Mouse (Mus musculus) hindbrain, embryonic 10.5 days (tissue): Measurements from ENCODE around the gene Adrb1. TPM values are rescaled to one million over a fixed set of nuclear protein-coding genes. Genes with fewer than 3 reads are reported as not detected.

ENCODE experiments used
- DNase-seq: peaks from one replicate; pipeline ENCODE4 v3.0.0-alpha.2; 2017; ENCODE audit warnings: low spot score
- H3K27ac ChIP-seq: fragments of 300-500 bp; sonication (generic); 2 replicates; pipeline ENCODE4 v1.5.1; 2016; ENCODE audit warnings: mild to moderate bottlenecking, moderate library complexity
- H3K27me3 ChIP-seq: fragments of 300-500 bp; sonication (generic); 2 replicates; pipeline ENCODE4 v1.6.1; 2016; ENCODE audit warnings: mild to moderate bottlenecking; ENCODE audit not compliant: poor library complexity, insufficient read depth, severe bottlenecking
- H3K36me3 ChIP-seq: fragments of 300-500 bp; sonication (generic); 2 replicates; pipeline ENCODE4 v1.6.1; 2016; ENCODE audit warnings: mild to moderate bottlenecking, moderate library complexity
- H3K4me1 ChIP-seq: fragments of 300-500 bp; sonication (generic); replicated peaks from 2 replicates; pipeline ENCODE4 v1.6.1; 2016; ENCODE audit warnings: mild to moderate bottlenecking
- H3K4me3 ChIP-seq: fragments of 300-500 bp; sonication (generic); 2 replicates; pipeline ENCODE4 v1.5.1; 2016; ENCODE audit warnings: mild to moderate bottlenecking, moderate library complexity
- H3K9me3 ChIP-seq: fragments of 300-500 bp; sonication (generic); 2 replicates; pipeline ENCODE4 v1.6.1; 2016; ENCODE audit warnings: mild to moderate bottlenecking, moderate library complexity
- WGBS: fragments of 180-500 bp; shearing (Covaris S2); methylation state at CpG from one replicate; pipeline ENCODE4 v1.1.7; 2016; 5-methylcytosine and 5-hydroxymethylcytosine counted together
- polyA plus RNA-seq: library from polyadenylated mRNA; unstranded; fragments of >200 nt; fragmentation: Nextera tagmentation; extraction: Ambion mirVana; gene quantifications from 2 replicates; pipeline ENCODE4 v1.2.1, GENCODE M21; 2016

The Adrb1 gene
- 0.09 and 0.21 TPM in 2 replicates for polyA plus RNA-seq

DNA sequence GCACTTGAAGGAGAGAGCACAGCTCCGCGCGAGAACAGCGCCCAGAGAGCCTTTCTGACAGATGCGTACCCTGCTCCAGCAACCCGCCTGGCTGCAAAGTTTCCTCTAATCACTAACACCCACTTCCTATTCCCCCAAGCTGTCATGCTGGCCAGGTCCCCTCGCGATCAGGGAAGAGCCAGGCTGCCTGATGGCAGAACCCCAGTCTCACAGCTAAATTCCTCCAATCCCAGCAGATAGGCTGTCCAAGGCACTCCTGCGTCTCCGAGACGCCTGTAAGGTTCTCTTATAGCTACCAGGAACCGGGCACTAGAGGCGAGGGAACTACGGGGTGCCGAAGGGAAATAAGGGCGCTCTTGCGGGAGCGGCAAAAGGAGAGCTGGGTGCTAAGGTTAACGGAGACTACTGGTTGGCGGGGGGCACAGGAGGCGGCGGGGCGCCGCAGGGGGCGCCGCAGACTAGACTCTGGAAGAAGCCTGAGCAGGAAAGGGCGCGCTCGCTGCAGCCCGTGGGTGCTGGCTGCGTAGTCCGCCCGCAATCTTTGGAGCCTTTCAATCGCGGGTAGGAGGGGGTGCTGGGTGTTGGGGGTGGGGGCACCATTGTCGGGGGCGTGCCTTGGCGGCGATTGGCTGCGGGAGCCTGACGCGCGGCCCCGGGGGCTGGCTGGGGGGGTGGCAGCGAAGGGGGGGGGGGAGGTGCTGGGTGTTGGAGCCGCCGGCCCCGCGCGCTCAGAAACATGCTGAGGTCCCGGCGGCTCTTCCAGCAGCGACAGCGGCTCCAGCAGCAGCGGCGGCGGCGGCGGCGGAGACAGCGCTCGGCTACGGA is at the start of gene Adrb1:
Adrb1 (plus strand) TSS at position 813 of the 825 bp plus-strand sequence.
- Histone ChIP-seq H3K9me3 (no peaks in the 10 kb centered on the region), H3K36me3 (no peaks in the 10 kb centered on the region), H3K27ac (peak within 1 kb of the TSS; percentile 40), H3K27me3 (peaks cover 98% of the 10 kb centered on the region), H3K4me1 (peaks cover 35% of the 10 kb centered on the region), H3K4me3 (peak within 1 kb of the TSS; percentile 61)
- under 1% methylated on average over 61 of the region's 63 CpGs for WGBS
- DNase-seq: peak; percentile 57

DNA sequence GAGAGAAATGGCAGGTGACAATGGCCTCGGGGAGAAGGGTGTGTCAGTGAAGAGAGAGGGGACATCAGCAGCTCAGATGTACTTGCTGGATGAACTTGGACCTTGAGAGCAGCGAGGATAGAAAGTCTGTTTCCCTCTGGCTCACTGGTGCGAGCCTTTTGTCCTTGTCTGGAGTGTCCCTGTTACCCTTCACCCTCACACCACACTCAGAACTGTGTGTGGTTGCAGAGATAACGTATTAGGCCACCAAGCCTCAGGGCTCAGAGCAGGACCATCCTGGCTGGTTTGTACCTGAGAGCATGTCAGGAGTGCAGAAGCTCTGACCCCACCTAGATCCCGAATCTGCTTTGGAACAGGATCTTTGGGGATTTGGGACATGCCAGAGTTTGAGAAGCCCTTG is 46.3 kb upstream of the Adrb1 start:
- no peaks in the 10 kb centered on the region for H3K27me3 ChIP-seq
- H3K36me3 ChIP-seq: no peaks in the 10 kb centered on the region
- no peak overlapping the region for H3K27ac ChIP-seq
- WGBS: 86% methylated on average over 5 of the region's 5 CpGs
- DNase-seq: no peak
- H3K4me3 ChIP-seq: no peak overlapping the region
- H3K4me1 ChIP-seq: 0 out of 2 replicates have a peak, but pooled peaks cover 3% of the 10 kb centered on the region
- H3K9me3 ChIP-seq: no peaks in the 10 kb centered on the region

DNA sequence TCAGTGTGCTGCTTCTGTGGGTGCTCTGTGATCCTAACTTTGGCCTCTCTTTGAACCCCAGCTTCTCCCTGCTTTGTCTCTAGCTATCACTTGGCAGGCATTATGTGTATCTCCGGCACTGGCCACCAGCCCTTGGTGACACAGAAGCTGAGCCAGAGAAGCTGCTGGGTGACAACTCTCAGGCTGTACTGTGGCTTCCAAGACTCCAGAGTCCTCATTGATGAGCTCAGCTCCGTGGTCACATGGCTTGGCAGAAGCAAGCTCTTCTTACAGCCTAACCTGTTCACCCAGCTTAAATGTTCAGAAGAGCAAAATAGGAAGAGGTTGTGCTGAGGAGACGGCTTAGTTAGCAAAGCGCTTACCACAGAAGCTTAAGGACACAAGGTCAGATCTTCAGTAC is 45.5 kb upstream of the Adrb1 start:
- no peak for DNase-seq
- no peaks in the 10 kb centered on the region for H3K9me3 ChIP-seq
- no peak overlapping the region for H3K4me3 ChIP-seq
- 91% methylated on average over 4 of the region's 4 CpGs for WGBS
- H3K27me3 ChIP-seq: no peaks in the 10 kb centered on the region
- H3K36me3 ChIP-seq: no peaks in the 10 kb centered on the region
- no peak overlapping the region for H3K27ac ChIP-seq
- H3K4me1 ChIP-seq: 0 out of 2 replicates have a peak, but pooled peaks cover 3% of the 10 kb centered on the region

DNA sequence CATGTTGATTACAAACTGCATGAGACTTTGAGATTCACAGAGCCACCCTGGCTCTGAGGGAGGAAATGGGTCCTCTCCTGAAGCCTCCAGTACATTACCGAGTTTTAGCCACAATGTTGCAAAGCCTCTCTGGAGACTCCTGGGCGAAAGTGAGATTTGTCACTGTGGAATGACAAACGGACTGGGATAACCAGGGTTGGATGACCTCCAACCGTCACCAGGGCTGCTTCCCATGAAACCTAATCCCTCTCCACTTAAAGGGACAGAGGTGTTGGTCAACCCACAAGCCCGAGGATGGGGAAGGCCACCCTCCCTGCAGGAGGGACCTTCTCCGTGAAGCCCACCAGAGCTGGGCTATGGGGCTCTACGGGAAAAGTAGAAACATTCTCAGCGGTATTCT is 44.4 kb upstream of the Adrb1 start:
- DNase-seq: no peak
- Histone ChIP-seq H3K27ac (no peak overlapping the region), H3K4me1 (0 out of 2 replicates have a peak, but pooled peaks cover 3% of the 10 kb centered on the region), H3K9me3 (no peaks in the 10 kb centered on the region), H3K36me3 (no peaks in the 10 kb centered on the region), H3K27me3 (no peaks in the 10 kb centered on the region), H3K4me3 (no peak overlapping the region)
- WGBS: 67% methylated on average over 8 of the region's 8 CpGs

DNA sequence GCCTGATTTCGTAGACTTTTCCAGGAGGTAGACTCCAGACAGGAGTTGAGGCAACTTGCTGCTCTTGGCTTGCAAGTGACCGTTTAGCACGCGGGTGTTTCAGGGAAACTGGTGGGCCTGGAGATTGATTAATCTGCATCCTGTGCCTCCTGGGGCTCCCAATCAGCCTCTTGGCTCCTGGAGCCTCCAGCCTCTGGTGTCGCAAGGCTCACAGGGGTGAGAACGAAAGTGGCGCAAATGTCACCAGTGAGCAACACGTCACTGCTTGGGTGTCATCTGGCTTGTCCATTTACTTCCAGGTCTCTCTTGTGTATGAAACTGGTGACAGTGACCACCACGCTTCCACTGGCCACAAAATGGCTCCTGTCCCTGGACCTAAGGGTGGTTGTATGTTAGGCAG is 43.5 kb upstream of the Adrb1 start:
- Histone ChIP-seq H3K36me3 (no peaks in the 10 kb centered on the region), H3K27ac (no peak overlapping the region), H3K4me1 (0 out of 2 replicates have a peak, but pooled peaks cover 3% of the 10 kb centered on the region), H3K9me3 (no peaks in the 10 kb centered on the region), H3K27me3 (no peaks in the 10 kb centered on the region), H3K4me3 (no peak overlapping the region)
- DNase-seq: no peak
- 84% methylated on average over 9 of the region's 9 CpGs for WGBS

DNA sequence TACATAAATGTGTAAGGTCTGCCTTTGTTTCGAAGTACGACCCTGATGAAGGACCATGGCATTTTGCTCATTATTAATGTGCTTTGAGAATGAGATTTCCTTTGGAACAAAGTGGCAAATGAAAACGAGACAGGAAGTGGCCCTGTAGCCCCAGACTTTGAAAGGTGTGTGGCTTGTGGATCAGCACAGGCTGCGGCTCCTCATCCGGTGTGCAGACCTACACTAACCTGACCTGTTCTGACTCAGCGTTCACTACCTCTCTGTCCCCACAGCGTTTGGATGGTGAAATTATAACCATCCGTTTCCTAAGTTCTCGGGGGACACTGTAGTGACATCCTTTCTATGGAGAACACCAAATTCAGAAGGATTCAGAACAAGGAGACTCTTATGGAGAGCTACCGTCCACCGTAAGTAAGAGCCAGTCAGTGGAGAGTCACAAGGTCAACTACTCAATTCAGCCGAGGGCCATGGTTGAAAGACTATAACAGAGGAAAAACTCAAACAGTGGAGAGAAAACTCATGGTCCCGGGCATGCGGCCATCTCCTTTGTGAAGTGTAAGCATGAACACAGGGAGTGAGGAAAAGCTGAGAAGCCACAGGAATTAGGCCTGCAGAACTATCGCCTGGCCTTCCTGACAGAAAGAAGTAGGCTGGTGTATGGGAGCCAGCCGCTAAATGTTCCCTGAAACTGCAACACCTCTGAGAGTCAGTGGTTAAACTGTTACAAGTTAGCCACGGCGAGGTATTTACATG is 42.6 kb upstream of the Adrb1 start:
- no peak overlapping the region for H3K27ac ChIP-seq
- no peak for DNase-seq
- no peak overlapping the region for H3K4me3 ChIP-seq
- H3K36me3 ChIP-seq: no peaks in the 10 kb centered on the region
- H3K4me1 ChIP-seq: 0 out of 2 replicates have a peak, but pooled peaks cover 3% of the 10 kb centered on the region
- WGBS: 84% methylated on average over 18 of the region's 18 CpGs
- no peaks in the 10 kb centered on the region for H3K9me3 ChIP-seq
- no peaks in the 10 kb centered on the region for H3K27me3 ChIP-seq

DNA sequence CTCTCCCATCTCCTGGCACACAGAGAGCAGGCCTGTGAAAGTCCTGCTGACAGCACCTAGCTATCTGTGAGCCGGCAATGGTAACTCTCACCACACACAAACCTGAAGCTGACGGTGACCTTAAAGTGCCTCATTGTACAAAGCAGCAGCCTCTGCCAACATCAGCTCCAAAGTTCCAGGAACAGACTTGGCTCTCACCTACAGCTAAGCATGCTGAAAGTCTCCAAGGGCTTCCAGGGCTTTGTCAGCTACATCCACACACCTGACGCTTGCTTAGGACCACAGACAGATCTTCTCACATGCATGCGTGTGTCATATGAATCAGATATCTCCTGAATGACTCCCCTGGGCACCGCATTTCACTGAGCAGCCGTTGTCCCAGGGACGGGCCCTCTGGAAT is 42.0 kb upstream of the Adrb1 start:
- H3K27ac ChIP-seq: no peak overlapping the region
- 0 out of 2 replicates have a peak, but pooled peaks cover 3% of the 10 kb centered on the region for H3K4me1 ChIP-seq
- no peaks in the 10 kb centered on the region for H3K27me3 ChIP-seq
- no peaks in the 10 kb centered on the region for H3K36me3 ChIP-seq
- no peaks in the 10 kb centered on the region for H3K9me3 ChIP-seq
- DNase-seq: no peak
- no peak overlapping the region for H3K4me3 ChIP-seq
- WGBS: 94% methylated on average over 7 of the region's 7 CpGs

DNA sequence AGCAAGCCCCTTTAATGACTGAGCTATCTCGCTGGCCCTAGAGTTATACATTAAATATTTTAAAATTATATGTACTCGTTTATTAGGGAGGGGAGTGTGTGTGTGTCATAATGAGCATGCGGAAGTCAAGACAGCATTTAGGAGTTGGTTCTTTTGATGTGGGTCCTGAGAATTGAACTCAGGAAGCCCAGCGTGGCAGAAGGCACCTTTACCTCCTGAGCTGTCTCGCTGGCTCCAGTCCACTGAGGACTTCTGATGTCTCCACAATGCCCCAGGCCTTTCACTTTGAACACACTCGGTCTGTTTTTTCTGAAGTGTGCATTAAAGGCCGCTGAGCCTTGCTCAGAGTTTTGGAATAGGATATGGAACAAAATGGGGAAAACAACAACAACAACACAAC is 39.7 kb upstream of the Adrb1 start:
- Histone ChIP-seq H3K27ac (no peak overlapping the region), H3K4me1 (peaks cover 8% of the 10 kb centered on the region), H3K4me3 (no peak overlapping the region), H3K9me3 (no peaks in the 10 kb centered on the region), H3K36me3 (no peaks in the 10 kb centered on the region), H3K27me3 (no peaks in the 10 kb centered on the region)
- DNase-seq: no peak
- WGBS: 89% methylated on average over 7 of the region's 7 CpGs

DNA sequence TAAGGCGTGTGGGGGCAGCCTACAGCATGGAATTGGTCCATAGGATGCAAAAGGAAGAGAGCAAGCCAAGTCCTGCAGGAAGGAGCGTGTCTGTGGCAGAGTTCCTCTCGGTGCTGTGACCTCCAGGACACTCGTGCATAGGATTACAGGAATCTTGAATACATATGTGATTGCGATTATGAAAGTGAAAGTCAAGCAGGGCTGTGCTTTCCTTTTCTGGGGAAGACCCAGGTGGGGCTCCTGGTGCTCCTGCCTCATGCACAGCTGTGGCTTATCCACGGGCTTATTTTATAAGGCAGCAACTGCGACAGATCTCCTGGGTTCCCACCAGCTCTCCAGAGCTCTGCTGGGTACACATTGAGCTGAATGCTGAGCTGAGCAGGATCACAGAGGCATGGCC is 39.2 kb upstream of the Adrb1 start:
- Histone ChIP-seq H3K9me3 (no peaks in the 10 kb centered on the region), H3K4me3 (no peak overlapping the region), H3K4me1 (peaks cover 14% of the 10 kb centered on the region), H3K36me3 (no peaks in the 10 kb centered on the region), H3K27ac (no peak overlapping the region), H3K27me3 (no peaks in the 10 kb centered on the region)
- no peak for DNase-seq
- WGBS: 86% methylated on average over 7 of the region's 7 CpGs

DNA sequence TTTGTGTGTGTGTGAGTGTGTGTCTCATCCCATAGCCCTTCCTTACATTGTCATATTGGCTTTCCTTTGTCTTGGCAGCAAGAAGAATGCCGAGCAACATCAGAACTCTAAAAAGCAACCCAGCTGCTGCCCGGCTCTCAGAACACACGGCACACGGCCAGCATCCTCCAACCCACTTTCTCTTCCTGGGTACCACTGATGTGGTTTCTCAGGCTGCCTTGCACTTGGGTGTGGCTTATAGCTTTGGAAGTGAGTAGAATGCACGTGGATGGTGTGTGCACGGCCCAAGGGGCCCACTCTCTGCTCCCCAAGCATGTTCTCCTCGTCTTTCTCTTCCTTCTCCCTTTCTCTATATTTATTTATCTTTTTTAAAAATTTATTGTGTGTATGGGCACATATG is 36.5 kb upstream of the Adrb1 start:
- WGBS: 80% methylated on average over 7 of the region's 7 CpGs
- H3K27ac ChIP-seq: no peak overlapping the region
- peaks cover 13% of the 10 kb centered on the region for H3K4me1 ChIP-seq
- H3K4me3 ChIP-seq: no peak overlapping the region
- no peaks in the 10 kb centered on the region for H3K27me3 ChIP-seq
- no peak for DNase-seq
- H3K36me3 ChIP-seq: no peaks in the 10 kb centered on the region
- no peaks in the 10 kb centered on the region for H3K9me3 ChIP-seq

DNA sequence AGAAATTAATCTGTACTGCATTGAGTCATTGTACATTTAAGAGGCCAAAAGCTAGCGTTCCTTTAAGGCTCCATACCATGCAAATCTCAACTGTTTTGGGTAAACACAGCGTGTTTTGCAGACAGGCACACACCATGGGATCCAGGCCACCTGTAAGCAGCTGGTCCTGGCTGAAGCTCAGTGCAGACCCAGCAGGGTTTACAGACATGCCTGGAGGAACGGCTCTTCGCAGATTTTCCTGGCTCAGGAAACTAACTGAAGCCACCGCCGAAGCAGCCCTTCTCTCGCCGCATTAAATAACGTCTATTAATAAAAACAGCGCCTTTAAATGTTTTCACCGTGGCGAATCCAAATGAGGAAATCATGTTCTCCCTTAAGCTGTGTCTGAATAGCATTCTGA is 35.8 kb upstream of the Adrb1 start:
- Histone ChIP-seq H3K36me3 (no peaks in the 10 kb centered on the region), H3K9me3 (no peaks in the 10 kb centered on the region), H3K27me3 (no peaks in the 10 kb centered on the region), H3K27ac (no peak overlapping the region), H3K4me3 (no peak overlapping the region), H3K4me1 (peaks cover 13% of the 10 kb centered on the region)
- 88% methylated on average over 12 of the region's 12 CpGs for WGBS
- DNase-seq: no peak

DNA sequence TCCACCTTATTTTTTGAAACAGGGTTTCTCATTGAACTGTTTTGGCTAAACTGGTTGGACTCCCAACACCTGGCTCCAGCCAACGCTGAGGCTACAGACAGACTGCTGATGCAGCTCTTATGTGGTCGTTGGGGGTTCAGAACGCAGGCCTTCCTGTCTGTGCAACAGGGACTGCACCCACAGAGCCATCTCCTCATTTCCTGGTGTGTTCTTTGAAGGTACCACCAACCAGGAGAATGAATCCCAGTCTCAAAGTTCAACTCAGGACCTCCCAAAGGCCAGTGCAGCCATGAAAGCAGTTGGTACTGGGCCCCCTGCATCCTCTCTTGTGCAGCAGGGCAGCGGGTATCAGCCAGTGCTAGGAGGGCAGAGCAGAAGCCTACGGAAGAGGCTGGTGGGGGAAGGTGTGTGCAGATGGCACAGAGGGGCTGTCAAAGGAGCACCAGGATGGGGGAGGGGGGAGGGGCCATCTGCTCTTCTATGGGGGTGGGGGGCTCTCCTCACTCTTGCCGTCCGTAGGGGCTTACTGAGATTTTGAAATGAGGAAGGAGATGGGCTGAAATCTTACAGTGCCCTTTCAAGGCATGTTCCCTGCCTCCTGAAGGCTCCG is 34.9 kb upstream of the Adrb1 start:
- 80% methylated on average over 8 of the region's 8 CpGs for WGBS
- no peaks in the 10 kb centered on the region for H3K9me3 ChIP-seq
- H3K27ac ChIP-seq: no peak overlapping the region; the same call in 1 of the 2 replicates
- no peaks in the 10 kb centered on the region for H3K27me3 ChIP-seq
- DNase-seq: no peak
- H3K36me3 ChIP-seq: no peaks in the 10 kb centered on the region
- H3K4me3 ChIP-seq: no peak overlapping the region
- H3K4me1 ChIP-seq: peaks cover 15% of the 10 kb centered on the region

DNA sequence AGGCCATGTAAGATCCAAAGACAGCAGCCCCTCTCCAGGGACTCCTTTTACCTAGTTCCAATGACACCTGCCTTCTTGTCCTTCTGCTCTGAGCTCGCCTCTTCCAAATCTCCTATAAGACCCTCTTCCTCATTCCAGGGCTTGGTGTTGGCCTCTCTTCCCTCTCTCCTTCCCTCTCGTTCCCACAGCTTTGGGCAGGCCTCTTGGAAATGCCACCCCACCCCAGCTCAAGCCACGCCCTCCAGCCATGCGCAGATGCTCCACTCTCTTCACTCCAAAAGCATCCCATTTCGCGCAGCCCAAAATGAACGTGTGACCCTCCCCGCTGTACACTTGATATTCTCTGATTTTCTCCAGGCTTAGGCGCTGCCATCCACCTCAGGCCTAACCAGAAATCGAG is 34.3 kb upstream of the Adrb1 start:
- no peak for DNase-seq
- Histone ChIP-seq H3K36me3 (no peaks in the 10 kb centered on the region), H3K4me1 (peaks cover 21% of the 10 kb centered on the region), H3K9me3 (no peaks in the 10 kb centered on the region), H3K27me3 (no peaks in the 10 kb centered on the region), H3K4me3 (no peak overlapping the region), H3K27ac (no peak overlapping the region; the same call in 1 of the 2 replicates)
- WGBS: 87% methylated on average over 10 of the region's 10 CpGs
